Mouse (Mus musculus): ENCODE data around the gene Tamm41. TPM values are rescaled to one million over a fixed set of nuclear protein-coding genes. Genes with fewer than 3 reads are reported as not detected.

Tamm41 gene
- polyA plus RNA-seq, 1 experiment = 28.4 TPM

DNA sequence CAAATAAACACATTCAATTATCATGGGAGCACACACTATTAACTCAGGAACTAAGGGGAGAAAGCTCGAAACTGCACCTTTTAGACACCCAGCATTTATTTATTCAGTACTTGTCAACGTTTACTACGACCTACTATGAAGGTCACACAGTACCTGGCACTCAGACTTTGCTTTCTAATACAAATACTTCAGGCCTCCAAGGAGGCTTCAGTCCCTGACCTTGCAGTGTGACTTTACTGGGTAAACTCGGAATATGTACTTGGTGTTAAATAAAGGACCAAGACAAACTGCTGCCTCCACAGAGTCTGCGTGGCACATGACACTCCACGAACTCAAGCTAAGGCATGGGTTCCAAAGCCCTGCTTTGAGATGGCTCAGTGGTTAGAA is 78.7 kb downstream of the Tamm41 start:
- Histone ChIP-seq H3K27me3 (replicated peaks; ENCODE audit: control insufficient read depth, insufficient read depth, low read length) (no peaks in the 10 kb centered on the region), H3K4me1 (ENCODE audit: control insufficient read depth, insufficient read depth, low read length) (peaks cover 14% of the 10 kb centered on the region; the same call in 1 of the 2 replicates), H3K27ac (ENCODE audit: insufficient read depth, low read depth, low read length) (peak overlapping the region; percentile 34), H3K36me3 (ENCODE audit: control insufficient read depth, insufficient read depth, low read length) (no peaks in the 10 kb centered on the region), H3K4me3 (ENCODE audit: insufficient read depth, low read depth, low read length) (no peak overlapping the region)
- 55% methylated on average over 6 of the region's 6 CpGs for WGBS
- TF ChIP-seq CTCF (conservative IDR thresholded peaks at IDR 0.05; ENCODE audit: insufficient read depth, insufficient read length, low read depth, low read length) = no peak
- TF ChIP-seq POLR2A (IDR thresholded peaks at IDR 0.05; ENCODE audit: low read depth, low read length) = no peak
- peak; percentile 44 for DNase-seq

- Histone ChIP-seq H3K4me3 (ENCODE audit: insufficient read depth, low read depth, low read length) (no peak overlapping the region), H3K4me1 (ENCODE audit: control insufficient read depth, insufficient read depth, low read length) (peaks cover 8% of the 10 kb centered on the region; the same call in 1 of the 2 replicates), H3K36me3 (ENCODE audit: control insufficient read depth, insufficient read depth, low read length) (no peaks in the 10 kb centered on the region), H3K27me3 (replicated peaks; ENCODE audit: control insufficient read depth, insufficient read depth, low read length) (no peaks in the 10 kb centered on the region), H3K27ac (ENCODE audit: insufficient read depth, low read depth, low read length) (peak overlapping the region; percentile 1; the same call in 1 of the 2 replicates)
- 53% methylated on average over 10 of the region's 10 CpGs for WGBS
- DNase-seq = no peak
- TF ChIP-seq POLR2A (IDR thresholded peaks at IDR 0.05; ENCODE audit: low read depth, low read length) (no peak), CTCF (conservative IDR thresholded peaks at IDR 0.05; ENCODE audit: insufficient read depth, insufficient read length, low read depth, low read length) (no peak)
These were observed 79.2 kb downstream of the Tamm41 start for GRCm38 (mm10) chr6:114958249-114959011.

DNA sequence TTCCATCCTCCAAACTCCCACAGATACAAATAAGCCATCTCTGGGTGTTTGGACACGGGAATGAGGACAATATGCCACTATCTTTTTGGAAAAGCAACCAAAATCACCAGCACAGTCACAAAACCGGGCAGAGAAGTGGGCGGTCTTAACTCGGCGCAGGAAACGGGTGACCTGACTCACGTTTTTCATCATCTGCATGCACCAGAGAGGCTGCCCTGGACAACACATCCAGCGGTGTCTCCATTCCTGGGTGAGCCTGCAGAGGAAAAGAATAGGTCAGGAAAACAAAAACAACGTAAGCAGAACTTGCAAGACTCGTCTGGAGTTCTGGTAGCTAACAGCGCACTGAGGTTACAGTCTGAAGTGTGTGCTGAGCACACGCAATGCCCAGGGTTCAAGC is 79.9 kb downstream of the Tamm41 start:
- H3K4me3 ChIP-seq (ENCODE audit: insufficient read depth, low read depth, low read length) = no peak overlapping the region
- 72% methylated on average over 12 of the region's 12 CpGs for WGBS
- TF ChIP-seq POLR2A (IDR thresholded peaks at IDR 0.05; ENCODE audit: low read depth, low read length) (no peak), CTCF (conservative IDR thresholded peaks at IDR 0.05; ENCODE audit: insufficient read depth, insufficient read length, low read depth, low read length) (no peak)
- no peak for DNase-seq
- no peaks in the 10 kb centered on the region for H3K36me3 ChIP-seq (ENCODE audit: control insufficient read depth, insufficient read depth, low read length)
- H3K27ac ChIP-seq (ENCODE audit: insufficient read depth, low read depth, low read length) = no peak overlapping the region
- peaks cover 8% of the 10 kb centered on the region; the same call in 1 of the 2 replicates for H3K4me1 ChIP-seq (ENCODE audit: control insufficient read depth, insufficient read depth, low read length)
- no peaks in the 10 kb centered on the region for H3K27me3 ChIP-seq (replicated peaks; ENCODE audit: control insufficient read depth, insufficient read depth, low read length)

- H3K4me3 ChIP-seq (ENCODE audit: insufficient read depth, low read depth, low read length) = no peak overlapping the region
- WGBS = 77% methylated on average over 5 of the region's 5 CpGs
- no peak overlapping the region for H3K27ac ChIP-seq (ENCODE audit: insufficient read depth, low read depth, low read length)
- H3K27me3 ChIP-seq (replicated peaks; ENCODE audit: control insufficient read depth, insufficient read depth, low read length) = no peaks in the 10 kb centered on the region
- no peaks in the 10 kb centered on the region for H3K36me3 ChIP-seq (ENCODE audit: control insufficient read depth, insufficient read depth, low read length)
- TF ChIP-seq CTCF (conservative IDR thresholded peaks at IDR 0.05; ENCODE audit: insufficient read depth, insufficient read length, low read depth, low read length) (no peak), POLR2A (IDR thresholded peaks at IDR 0.05; ENCODE audit: low read depth, low read length) (no peak)
- no peak for DNase-seq
- H3K4me1 ChIP-seq (ENCODE audit: control insufficient read depth, insufficient read depth, low read length) = peaks cover 4% of the 10 kb centered on the region; the same call in 1 of the 2 replicates
These were observed 83.2 kb downstream of the Tamm41 start for GRCm38 (mm10) chr6:114954496-114954895.

Other genes with a start within 250 kb of the Tamm41 start
- 60.5 and 66.6 TPM in 2 replicates for gene Vgll4, start 67.9 kb downstream of the Tamm41 start, polyA plus RNA-seq (2012; rRNA removed)
- 10.2 and 11.9 TPM in 2 replicates for gene Syn2, start 97.0 kb upstream of the Tamm41 start, polyA plus RNA-seq (2012; rRNA removed)
- gene Gm17482, start 189.5 kb upstream of the Tamm41 start, polyA plus RNA-seq (2012; rRNA removed) = not detected in 2 replicates
- 1.2 and 1.9 TPM in 2 replicates for gene Timp4, start 214.3 kb upstream of the Tamm41 start, polyA plus RNA-seq (2012; rRNA removed)